Mouse (Mus musculus) frontal cortex, adult 2 months (tissue): Measurements from ENCODE around the gene Bsx. TPM values are rescaled to one million over a fixed set of nuclear protein-coding genes. Genes with fewer than 3 reads are reported as not detected.

Experiments used
- DNase-seq, 2 experiments: peaks; one replicate each; pipeline ENCODE4 v3.0.0; 2022; ENCODE audit warnings: low spot score in 1 of 2; ENCODE audit errors: extremely low spot score in 1 of 2
- polyA plus RNA-seq: library from polyadenylated mRNA; depleted of rRNA; stranded (reverse); fragments of >200 nt; gene quantifications from 2 replicates; pipeline ENCODE4 v1.2.3, GENCODE M21; 2012; rRNA removed

Gene Bsx
- polyA plus RNA-seq, 1 experiment, result 0.14 TPM

DNA sequence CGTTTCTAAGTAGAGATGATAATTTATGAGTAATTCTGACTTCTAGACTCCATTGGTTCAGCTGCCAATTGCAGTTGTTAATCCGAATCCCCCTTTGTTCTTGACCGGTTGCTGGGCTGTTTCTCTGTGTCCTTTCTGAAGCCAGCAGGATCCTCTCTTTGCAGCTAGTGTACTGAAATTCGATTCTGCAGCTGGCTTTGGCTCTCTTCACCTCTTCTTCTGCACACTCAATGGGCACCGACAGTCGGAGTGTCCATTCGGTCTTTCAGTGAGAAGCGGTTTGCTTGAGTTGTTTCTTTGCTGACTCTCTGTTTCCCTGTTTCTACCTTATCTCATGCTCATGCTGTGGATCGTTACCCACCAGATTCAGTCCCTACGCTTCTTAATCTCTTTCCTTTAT lies 11.7 kb downstream of the Bsx start:
- DNase-seq, result no peak

GRCm38 (mm10) chr9:40889389-40889788 lies 15.5 kb downstream of the Bsx start:
- DNase-seq, result no peak

GRCm38 (mm10) chr9:40892456-40892855 lies 18.5 kb downstream of the Bsx start:
- DNase-seq, result no peak

DNA sequence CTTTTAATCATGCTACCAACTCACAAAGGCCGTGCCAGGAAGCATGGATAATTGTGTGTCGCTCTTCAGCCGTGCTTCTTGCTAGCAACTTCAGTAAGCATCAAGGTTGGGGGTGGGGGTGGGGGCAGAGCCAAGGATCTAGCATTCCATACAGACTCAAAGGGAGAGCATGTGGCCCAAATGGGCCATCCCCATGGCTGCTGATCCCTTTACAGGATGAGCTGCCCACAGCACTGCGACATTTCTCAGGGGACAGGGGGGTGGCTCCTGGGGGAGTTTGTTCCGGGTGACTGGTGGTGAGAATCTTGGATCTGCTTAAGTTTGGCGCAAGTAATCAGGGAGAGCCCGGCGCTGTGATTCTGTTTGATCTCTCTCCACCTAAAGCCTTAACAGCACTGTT lies 33.5 kb downstream of the Bsx start:
- DNase-seq, result no peak

- DNase-seq, result no peak
Observed at GRCm38 (mm10) chr9:40908411-40908810, 34.5 kb downstream of the Bsx start.

DNA sequence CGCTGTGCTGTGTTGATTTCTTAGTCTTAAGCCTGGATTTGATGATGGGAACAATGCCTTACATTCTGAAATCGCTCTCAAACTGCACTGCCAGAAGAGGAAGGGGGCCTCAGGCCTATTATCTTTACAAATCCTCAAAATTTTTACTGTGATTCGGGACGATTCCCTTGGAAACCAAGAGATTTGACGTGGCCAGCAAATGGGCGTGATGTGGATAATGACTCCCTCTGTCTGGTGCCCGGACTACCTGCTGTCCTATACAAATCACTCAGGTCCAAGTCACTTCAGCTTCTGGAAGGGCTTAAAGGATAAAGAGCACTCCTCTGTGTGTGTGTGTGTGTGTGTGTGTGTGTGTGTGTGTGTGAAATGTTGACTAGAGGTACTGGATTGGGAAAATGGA lies 35.0 kb downstream of the Bsx start:
- DNase-seq, result no peak

DNA sequence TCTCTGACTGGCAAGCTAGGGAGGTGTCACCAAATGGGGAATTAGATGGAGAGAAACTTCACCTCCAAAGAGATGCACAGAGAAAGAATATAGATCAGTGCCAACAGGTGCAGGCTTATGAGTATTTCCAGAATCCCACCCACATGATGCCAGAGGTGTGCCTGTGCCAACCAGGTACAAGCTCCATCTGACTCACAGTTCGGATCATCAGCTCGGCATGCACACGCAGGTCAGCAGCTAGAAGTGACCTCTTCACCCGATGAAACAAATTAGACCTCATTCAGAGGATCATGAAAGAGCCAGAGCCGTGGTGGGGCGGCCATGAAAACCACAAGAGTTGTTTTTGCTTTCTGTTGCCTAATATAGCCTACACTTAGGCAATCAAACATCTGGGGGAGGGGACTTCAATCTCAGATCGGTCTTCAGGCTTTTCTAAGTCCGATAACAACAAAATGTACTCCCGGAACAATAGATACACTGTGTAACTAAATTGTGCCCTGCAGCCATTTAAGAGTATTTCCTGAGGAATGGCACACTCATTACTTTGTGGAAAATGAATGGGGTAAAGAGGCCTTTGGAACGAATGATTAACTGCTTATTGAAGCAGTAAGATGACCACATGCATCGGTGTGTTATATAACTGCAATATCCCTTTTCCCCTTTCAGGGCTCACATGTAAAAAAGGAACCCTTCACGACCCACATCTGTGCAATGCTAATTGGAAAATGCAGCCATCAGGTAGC lies 44.1 kb downstream of the Bsx start:
- no peak for DNase-seq

DNA sequence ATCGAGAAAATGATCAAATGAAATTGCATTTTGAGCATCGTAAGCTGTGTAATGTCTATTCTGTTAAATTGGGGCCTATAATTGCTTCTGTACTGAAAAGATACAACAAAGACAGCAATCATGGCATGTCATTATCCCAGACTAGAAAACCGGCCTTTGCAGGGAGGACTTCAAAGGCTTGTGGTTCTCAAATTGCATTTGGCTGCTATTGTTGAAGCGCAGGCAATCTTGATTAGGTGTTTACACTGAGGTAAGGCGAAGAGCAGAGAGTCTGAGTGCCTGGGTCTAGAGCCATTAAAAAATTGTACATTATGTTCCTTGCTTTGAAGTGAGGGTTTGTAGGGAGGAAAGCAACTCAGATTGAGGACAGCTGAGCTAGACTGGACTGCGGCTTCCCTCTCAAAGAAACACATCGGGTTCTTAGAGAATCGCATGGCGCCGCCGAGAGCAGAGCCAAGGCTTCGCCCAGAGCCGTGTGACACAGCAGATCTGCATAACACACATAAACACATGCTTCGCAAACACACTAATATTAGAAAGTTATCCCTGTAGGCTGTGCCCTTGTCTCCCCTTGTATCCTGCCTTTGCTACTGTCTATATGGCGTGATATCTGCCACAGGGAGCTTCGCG lies 53.5 kb downstream of the Bsx start:
- DNase-seq, result no peak

Other genes with a start within 250 kb of the Bsx start
- gene Gm21915, start 203.5 kb upstream of the Bsx start, polyA plus RNA-seq, result not detected in 2 replicates
- gene Clmp, start 188.2 kb upstream of the Bsx start, polyA plus RNA-seq, result 16.6 and 19.6 TPM in 2 replicates
- gene Hspa8, start 73.1 kb upstream of the Bsx start, polyA plus RNA-seq, result 1,947 and 2,084 TPM in 2 replicates
- gene Jhy, start 90.0 kb downstream of the Bsx start, polyA plus RNA-seq, result 0.23 and 0.24 TPM in 2 replicates
- 0.04 and 0.06 TPM in 2 replicates for gene Crtam, start 130.5 kb downstream of the Bsx start, polyA plus RNA-seq